Mouse (Mus musculus) left cerebral cortex, postnatal 14 days (tissue): ENCODE measurements around the gene Sfta2. TPM values are rescaled to one million over a fixed set of nuclear protein-coding genes. Genes with fewer than 3 reads are reported as not detected.

Experiments used
- DNase-seq, 2 experiments: peaks; one replicate each; pipeline ENCODE4 v3.0.0; 2021 to 2022; ENCODE audit warnings: low spot score in 2 of 2, mixed read lengths in 1 of 2
- intact Hi-C: fragments of 180-260 bp; cut with DNase I; formaldehyde crosslinking; loops from one replicate; pipeline ENCODE4 v1.15.1; 2025
- total RNA-seq, 2 experiments: library from RNA; stranded (reverse); gene quantifications; 2 replicates each; pipeline ENCODE4 v1.2.3; 2021

The Sfta2 gene
- total RNA-seq, 2 experiments from 2014 or later: not detected

DNA sequence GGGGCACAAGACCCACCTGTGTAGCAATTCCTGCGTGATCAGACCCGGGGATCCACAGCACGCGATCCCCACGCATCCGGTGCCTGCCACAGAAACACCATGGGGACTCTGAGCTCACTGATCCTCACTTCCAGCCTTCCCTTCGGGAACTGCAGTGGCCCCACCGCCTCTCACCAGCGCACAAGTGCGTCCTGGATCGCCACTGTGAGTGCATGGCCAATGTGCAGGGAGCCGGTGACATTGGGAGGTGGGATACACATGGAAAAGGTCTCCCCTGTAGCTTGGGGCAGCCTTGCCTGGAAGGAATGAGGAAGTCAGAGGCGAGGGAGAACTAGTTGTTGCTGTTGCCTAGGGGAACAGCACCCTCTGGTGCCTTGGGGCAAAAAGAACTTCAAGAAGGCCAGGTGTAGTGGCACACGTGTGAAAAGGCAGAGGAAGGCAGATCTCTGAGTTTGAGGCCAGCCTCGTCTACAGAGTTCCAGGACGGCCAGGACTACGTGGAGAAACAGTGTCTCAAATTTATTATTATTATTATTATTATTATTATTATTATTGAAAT lies 64.7 kb downstream of the Sfta2 start:
- DNase-seq: peak; percentile 47 to 53
- intact Hi-C loops: loop anchor here (2.0 kb wide), 2 partner anchors 75 to 81 kb away; no protein-coding TSS in a partner anchor

DNA sequence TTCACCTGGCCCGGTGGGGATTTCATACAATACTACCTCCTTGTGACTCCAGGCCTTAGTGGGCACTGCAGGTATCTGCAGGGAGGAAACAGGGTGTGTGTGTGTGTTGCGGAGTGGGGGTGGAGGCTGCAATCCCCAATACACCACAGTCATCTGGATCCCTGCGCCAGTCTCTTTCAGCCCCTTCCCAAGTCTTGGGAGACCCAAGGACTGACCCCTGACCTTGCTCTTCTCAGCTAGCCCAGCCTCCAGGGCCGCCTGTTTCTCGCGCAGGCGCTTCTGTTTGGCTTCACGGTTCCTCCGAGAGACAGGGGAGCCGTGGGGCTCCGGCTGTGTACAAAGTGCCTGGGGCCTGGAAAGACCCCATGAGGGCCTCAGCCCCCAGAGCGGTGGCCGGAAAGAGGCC lies 65.5 kb downstream of the Sfta2 start:
- intact Hi-C loops: loop anchor here (2.0 kb wide), 1 partner anchor 76 kb away; no protein-coding TSS in a partner anchor
- peak in 1 of 2 experiments; percentile 41 for DNase-seq

DNA sequence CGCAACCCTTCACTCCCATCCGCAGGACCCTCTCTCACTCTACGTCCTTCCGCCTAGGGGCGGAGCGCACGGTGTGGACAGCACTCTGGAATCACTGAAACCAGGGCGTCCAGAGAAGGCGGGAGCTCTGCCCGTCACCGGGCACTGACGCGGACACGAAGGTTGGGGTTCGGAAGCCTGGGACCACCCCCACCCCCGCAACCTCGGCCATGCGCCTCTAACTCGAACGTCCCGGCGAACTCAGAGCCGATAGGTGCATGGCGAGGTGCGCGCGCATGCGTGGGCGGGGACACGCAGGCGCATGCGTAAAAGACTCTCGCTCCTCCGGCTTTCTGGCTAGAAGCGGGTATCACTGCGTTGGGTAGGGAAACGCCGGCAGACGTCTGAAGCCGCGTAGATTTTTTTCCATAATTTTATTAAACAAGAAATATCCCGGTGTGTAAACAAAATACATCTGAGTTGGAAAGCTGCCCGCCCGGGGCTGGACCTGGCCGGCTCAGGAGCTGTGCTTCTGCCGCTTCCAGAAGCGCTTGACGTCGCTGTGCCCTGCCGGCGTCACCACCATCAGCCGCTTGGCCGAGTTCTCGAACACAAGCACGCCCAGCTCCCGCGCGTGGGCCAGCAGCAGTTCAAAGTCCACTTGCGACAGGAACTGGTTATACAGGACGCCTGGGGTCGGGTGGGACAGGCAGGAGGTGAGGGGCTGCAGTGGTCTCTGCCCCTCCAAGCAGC lies 66.2 kb downstream of the Sfta2 start, which contains the start of gene Vars2:
Gene Vars2, minus strand, starts transcription at position 259 of the 732 bp plus-strand sequence.
- peak; percentile 98 to 99 for DNase-seq
- intact Hi-C loops: loop anchor here (2.0 kb wide), 1 partner anchor 77 kb away; no protein-coding TSS in a partner anchor

DNA sequence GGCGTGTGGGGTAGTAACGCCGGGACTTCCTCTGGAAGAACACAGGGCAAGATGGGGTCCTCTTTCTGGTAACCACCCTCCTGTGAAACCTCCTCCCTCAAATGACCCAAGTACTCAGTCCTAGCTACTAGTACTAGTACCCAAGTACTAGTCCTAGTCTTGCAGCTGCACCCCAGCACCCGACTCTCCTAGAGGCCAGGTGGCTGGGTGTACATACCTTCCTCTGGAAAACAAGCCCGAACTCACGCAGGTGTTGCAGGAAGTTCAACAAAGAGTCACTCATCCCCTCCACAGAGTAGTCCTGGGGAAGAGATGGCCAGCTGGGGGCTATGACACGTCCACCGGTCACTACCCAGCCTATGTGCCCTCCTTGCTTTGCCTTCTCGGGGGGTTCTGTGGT lies 68.4 kb downstream of the Sfta2 start:
- DNase-seq: no peak
- intact Hi-C loops: no loop called here

DNA sequence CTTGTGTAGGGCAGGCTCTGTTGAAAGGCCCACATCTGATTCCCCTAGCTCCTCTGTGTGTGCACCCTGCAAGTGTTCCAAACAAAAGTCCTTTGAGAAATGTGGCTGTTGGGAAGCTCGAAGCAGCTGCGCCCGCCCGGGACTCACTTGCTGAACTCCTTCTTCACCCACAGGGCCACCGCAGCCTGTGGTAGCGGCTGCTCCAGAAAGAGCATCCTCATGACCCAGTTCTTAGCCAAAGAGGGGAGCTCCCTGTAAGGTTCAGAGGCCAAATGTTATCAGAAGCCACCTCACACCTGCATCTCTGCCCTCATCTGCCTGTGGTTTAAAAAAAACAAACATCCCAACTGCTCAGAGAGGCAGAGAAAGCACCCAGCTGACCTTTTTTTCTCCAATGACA lies 70.5 kb downstream of the Sfta2 start:
- no peak for DNase-seq
- intact Hi-C loops: no loop called here

DNA sequence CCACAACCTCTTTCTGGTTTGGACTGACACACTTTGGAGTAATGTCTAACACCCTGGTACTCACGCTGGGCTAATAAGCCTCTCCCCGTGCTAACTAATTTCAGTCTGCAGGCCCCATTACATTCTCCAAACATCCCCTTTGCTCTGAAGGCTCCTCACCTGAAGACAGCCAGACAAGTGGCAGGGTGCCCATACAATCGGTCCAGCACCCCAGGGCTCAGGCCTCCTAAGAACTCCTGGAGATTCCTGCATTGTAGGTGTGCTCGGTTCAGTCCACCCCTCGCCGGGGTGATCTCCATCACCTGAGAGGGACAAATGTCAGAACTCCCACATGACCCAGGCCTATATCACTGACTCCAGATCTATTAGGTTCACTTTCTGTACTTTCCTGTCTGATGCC lies 71.2 kb downstream of the Sfta2 start:
- DNase-seq: no peak
- intact Hi-C loops: no loop called here

DNA sequence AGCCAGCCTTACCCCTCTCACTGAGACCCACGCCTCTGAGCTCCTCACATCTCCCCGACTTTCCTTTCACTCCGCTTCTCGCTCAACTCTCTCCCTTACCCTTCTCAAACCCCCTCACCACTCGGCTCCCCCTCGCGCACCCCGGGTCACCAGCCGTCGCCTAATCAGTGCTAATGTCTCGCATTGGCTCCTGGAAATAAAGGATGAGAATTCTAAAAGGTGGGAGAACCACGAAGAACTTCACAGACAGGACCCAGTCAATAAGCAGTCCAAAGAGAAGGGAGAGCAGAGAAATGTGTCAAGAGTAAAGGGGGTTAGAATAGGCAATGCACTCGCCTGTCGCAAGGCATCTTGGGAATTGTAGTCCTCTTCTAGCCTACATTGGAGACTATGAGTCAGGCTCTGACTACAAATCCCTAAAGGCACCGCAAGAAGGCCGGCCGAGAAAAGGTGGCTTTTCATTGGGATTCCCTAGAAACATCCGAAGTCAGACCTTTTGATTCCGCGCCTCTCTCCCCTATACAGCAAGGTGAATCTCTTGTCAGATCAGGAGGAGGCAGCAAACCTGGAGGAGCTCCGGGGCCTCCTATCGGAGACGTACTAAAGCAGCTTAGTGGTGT lies 72.2 kb downstream of the Sfta2 start, which contains the start of gene Gtf2h4:
Gene Gtf2h4, minus strand, starts transcription at position 324 of the 620 bp plus-strand sequence.
- DNase-seq: peak; percentile 93 to 97
- intact Hi-C loops: no loop called here

DNA sequence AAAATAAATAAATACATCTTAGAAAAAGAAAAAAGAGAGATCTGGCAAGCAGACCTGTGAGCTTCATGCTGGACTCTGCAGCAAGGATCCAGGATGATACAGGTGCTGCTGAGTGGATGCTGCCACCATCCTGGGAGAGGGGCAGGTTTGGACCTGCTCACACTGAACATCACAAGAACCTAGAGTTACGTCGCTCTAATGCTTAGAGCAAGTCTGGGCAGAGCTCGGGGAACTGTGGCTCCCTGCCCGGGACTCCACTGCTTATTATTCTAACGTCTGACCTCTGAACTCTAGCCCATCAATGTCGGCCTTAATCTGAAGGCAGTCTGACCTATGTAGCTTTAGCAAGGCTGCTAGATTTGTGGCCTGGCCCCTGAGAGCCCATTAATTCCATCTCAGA lies 79.2 kb downstream of the Sfta2 start:
- no peak for DNase-seq
- intact Hi-C loops: no loop called here

DNA sequence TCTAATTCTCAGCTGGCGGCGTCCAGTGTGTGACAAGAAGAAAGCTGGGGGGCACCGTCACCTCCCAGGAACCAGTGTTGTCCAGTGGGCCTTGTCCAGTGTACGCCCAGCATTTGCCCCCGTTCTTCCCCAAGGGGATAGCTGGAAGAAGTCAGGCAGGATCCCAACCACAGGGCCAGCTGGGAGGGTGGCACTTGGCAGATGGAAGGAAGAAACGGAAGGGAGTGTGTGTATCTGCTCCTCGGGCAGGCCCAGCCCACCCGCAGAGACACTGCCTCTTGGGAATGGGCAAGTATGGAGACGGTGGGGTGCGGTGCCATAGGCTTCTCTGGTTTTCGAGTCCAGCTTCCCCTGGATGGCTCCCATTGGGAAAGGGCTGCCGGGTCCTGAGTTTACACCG lies 80.6 kb downstream of the Sfta2 start:
- intact Hi-C loops: no loop called here
- DNase-seq: no peak

DNA sequence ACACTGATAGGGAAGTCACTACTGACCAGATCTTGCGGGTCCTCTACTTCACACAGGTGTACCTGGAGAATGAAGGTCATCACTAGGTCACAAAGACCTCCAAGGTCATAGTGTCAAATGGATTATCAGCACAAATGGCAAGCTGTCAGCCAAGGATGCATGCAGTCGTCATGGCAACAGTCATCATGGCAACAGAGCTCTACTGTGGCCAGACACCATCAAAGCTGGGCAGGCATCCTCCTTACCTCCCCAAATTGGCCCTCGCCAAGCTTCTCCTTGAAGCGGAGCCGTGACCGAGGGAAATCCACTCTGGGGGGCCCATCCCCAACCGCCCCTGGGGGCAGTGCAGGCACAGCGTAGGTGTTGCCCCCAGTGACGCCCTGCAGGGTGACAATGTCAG lies 83.7 kb downstream of the Sfta2 start:
- no peak for DNase-seq

DNA sequence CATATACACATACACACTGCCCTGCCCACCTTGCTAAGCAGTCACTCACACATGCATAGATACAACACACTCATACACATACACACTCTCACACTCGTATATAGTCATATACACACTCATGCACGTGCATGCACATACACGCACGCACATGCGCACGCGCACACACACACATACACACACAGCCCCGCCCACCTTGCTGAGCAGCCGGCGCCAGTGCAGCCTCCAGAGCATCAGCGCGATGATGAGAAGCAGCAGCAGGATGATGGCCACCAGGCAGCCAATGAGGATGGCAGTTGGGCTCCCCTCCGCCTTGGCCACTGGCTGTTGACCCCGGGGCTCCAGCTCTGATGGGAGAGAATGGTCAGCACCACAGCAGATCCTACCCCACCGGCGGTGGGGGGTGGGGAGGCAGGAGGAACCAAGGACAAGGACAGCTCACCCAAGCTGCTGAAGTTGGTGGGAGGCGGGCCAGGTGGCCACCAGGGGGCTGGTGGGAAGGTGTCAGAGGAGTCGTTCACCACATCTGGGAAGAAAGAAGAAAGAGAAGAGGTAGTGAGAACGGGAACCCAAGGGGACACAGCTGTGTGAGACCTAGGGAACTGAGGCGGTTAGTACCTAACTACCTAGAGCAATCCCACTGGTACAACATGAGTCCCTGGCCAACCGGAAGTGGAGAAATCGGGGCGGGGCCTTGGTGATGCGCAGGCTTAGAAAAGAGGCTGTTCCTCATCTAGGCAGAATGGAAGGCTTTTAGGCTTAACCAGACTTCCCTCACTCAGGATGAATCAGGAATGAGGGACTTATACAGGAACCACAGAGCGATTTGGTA lies 87.2 kb downstream of the Sfta2 start:
- intact Hi-C loops: no loop called here
- no peak for DNase-seq

More for the DNA sequence above, 83.7 kb downstream of the Sfta2 start:
- intact Hi-C loops: no loop called here

DNA sequence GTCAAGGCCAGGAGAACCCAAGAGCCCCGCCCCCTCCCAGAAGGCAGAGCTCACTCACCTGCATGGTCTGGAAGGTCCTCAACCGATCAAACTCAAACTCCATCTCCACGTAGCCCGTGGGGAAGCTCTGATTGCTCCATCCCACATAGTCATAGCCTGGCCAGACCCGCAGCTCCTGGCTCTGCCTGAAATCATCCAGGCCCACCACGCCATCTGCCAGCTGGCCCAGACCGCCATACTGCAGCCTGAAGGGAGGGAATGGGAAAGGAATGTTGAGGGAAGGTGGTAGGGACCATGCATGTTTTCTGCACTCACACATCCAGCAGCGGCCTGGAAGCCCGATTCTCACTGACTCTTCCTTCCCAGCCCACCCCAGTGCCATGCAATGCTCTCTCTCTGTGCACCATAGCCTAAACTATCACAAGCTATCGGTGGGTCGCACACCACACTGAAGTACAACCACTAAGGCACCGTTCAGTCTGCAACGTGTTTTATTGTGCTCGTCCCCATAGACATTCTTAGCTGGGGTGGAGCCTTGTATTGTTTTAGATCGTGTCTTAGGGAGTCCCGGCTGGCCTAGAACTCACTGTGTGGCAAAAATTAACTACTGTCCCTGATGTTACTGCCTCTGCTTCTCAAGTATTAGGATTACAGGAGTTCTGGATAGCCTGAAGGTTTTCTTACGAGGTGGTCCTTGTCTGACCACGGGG lies 88.7 kb downstream of the Sfta2 start:
- DNase-seq: no peak
- intact Hi-C loops: no loop called here

DNA sequence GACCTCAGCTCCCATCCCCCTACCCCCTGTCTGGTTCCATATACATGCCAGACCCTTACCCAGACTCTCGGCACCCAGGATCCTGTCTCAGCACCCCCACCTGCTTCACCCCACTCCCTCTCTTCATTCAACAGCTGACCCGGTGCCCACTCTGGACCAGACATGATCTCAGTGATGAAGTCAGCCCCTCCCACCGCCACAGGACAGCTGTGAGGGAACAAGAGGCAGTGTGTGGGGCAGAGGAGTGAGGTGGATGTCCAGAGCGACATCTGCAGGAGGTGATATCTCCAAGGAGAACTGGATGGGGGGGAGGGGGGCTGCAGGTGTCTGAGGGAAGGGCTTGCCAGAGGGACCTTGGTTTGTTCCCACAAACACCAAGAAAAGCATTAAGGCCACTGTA lies 90.5 kb downstream of the Sfta2 start:
- DNase-seq: no peak
- intact Hi-C loops: no loop called here

DNA sequence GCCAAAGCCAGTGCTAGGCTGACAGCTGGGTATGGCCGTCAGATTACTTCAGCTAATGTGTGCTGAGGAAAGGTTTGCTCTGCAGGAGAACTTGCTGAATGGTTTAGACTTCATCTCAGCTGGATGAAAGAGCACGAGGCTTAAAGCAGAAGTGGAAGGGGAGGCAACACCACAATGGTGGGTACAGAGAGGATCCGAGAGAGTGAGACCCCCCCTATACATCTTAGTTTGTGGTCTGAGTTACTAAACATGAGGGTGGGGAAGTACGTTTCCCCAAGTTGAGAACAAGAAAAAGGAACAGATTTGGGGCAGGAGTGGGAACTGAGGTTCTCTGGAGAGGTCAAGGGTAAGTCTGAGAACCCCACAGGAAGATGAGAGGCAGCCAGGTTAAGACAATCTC lies 91.0 kb downstream of the Sfta2 start:
- DNase-seq: no peak
- intact Hi-C loops: no loop called here

DNA sequence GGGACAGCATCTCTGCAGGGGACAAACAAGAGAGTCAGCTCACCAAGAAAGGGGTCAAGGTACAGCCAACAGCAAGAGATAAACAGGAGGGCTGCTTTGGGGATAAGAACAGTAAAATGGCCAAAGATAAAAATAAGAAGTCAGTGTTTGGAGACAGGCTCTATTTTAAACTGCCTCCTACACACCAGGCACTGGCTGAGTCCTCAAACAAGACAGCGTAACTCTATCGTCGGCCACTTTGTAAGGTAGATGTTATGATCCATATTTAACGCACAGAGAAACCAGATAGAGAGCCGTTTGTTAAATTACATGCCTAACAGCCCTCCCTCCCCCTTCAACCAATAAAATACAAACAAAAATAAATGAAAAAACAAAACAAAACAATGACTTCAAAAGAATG lies 92.6 kb downstream of the Sfta2 start:
- no peak for DNase-seq
- intact Hi-C loops: no loop called here

DNA sequence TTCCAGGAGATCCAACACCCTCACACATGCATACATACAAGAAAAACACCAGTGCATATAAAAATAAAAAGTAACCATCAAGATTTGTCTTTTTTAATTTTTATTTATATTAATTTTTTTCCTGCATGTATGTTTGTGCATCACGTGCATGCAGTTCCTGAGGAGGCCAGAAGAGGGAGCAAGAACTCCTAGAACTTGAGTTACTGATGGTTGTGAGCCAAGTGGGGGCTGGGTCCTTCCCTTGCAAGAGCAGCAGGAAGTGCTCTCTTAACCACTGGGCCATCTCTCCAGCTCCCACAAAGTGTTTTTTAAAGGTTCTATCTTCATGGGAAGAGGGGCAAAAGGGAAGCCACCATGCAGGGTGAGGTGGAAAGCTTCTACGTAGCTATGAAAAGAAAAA lies 93.9 kb downstream of the Sfta2 start:
- DNase-seq: peak in 1 of 2 experiments; percentile 85
- intact Hi-C loops: loop anchor here (5.0 kb wide), 1 partner anchor 42 kb away; no protein-coding TSS in a partner anchor

DNA sequence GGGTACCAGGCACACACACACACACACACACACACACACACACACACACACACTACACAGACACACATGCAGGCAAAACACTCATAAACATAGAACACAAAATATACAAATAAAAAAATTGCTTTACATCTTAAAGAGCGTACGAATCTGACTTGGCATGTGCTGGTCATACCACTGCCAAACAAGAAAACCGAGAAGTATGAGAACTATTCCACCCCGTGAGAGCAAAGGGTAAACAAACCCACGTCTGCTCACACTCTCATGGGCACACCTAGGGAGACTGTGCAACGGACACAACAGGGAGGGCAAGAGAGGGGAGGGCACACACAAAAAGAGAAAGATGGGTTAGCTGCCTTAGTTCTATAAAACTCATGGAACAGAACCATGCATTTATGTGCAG lies 95.3 kb downstream of the Sfta2 start:
- DNase-seq: no peak
- intact Hi-C loops: loop anchor here (5.0 kb wide), 1 partner anchor 41 kb away; no protein-coding TSS in a partner anchor

DNA sequence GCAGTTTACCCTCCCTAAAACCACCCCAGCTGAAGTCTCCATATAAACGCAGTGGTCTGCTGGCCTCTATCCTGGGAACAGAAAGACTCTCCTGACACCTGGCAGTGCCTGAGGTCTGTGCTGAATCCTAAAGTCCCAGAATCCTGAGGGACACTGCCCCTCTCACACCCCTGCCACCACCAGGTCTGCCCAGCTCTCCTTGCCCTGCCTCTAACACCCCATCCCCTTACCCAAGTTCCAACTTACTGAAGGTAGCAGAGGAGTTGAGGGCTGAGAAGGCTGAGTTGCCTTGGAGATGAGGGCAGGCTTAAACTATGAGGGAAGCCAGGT lies 96.0 kb downstream of the Sfta2 start:
- intact Hi-C loops: loop anchor here (5.0 kb wide), 1 partner anchor 40 kb away; no protein-coding TSS in a partner anchor
- no peak for DNase-seq
